Mouse (Mus musculus) forebrain, postnatal 0 days (tissue): ENCODE measurements around the gene Spg7. TPM values are rescaled to one million over a fixed set of nuclear protein-coding genes. Genes with fewer than 3 reads are reported as not detected.
"Not testable (repeated sequence)": the region's sequence is repeated elsewhere in the genome, so short reads cannot be mapped to it uniquely, and the experiment has no call there.

ENCODE experiments used
- ATAC-seq: fragments of 200-750 bp; cut with Nextera tagmentation; 2 replicates; pipeline ENCODE4 v1.8.0; 2017; ENCODE audit warnings: mild to moderate bottlenecking, moderate library complexity
- DNase-seq: peaks from one replicate; pipeline ENCODE4 v3.0.0-alpha.2; 2015
- H3K27ac ChIP-seq: fragments of 300-500 bp; sonication (generic); 2 replicates; pipeline ENCODE4 v1.5.1; 2014; ENCODE audit warnings: low read depth, mild to moderate bottlenecking, antibody characterized with exemption, low read length, moderate library complexity, mixed read lengths
- H3K27me3 ChIP-seq: fragments of 300-500 bp; sonication (generic); 2 replicates; pipeline ENCODE4 v1.6.1; 2014; ENCODE audit warnings: mild to moderate bottlenecking, low read length, mixed read lengths; ENCODE audit not compliant: insufficient read depth
- H3K36me3 ChIP-seq: fragments of 300-500 bp; sonication (generic); 2 replicates; pipeline ENCODE4 v1.6.1; 2014; ENCODE audit warnings: mild to moderate bottlenecking, moderate library complexity; ENCODE audit not compliant: insufficient read depth
- H3K4me1 ChIP-seq: fragments of 300-500 bp; sonication (generic); 2 replicates; pipeline ENCODE4 v1.6.1; 2014; ENCODE audit warnings: antibody characterized with exemption; ENCODE audit not compliant: insufficient read depth
- H3K4me2 ChIP-seq: fragments of 300-500 bp; sonication (generic); 2 replicates; pipeline ENCODE4 v1.6.1; 2014; ENCODE audit warnings: low read depth, mild to moderate bottlenecking, moderate library complexity
- H3K4me3 ChIP-seq: fragments of 300-500 bp; sonication (generic); 2 replicates; pipeline ENCODE4 v1.5.1; 2014; ENCODE audit warnings: low read depth, low read length, mixed read lengths
- H3K9ac ChIP-seq: fragments of 300-500 bp; sonication (generic); 2 replicates; pipeline ENCODE4 v1.6.1; 2014; ENCODE audit warnings: mild to moderate bottlenecking
- H3K9me3 ChIP-seq: fragments of 300-500 bp; sonication (generic); 2 replicates; pipeline ENCODE4 v1.6.1; 2016; ENCODE audit warnings: low read length
- CTCF ChIP-seq: sonication (generic); IDR thresholded peaks from 2 replicates; pipeline ENCODE4 v1.5.1; 2016; ENCODE audit warnings: antibody characterized with exemption, control low read depth, low read depth
- WGBS: fragments of 180-500 bp; shearing (Covaris S2); extraction: QIAGEN DNeasy Blood & Tissue Kit; methylation state at CpG from one replicate; pipeline ENCODE4 v1.1.7; 2014; 5-methylcytosine and 5-hydroxymethylcytosine counted together
- polyA plus RNA-seq: library from polyadenylated mRNA; unstranded; fragments of >200 nt; fragmentation: Nextera tagmentation; extraction: Ambion mirVana; gene quantifications from 2 replicates; pipeline ENCODE4 v1.2.1, GENCODE M21; 2015
- total RNA-seq: library from RNA; depleted of rRNA; stranded (reverse); fragments of >200 nt; gene quantifications from 2 replicates; pipeline ENCODE4 v1.2.3, GENCODE M21; 2014

The Spg7 gene
- total and polyA plus RNA-seq, 2 experiments from 2014 or later: 52.9 to 56.2 TPM

GRCm38 (mm10) chr8:123021259-123021658 lies 41.5 kb upstream of the Spg7 start:
- Histone ChIP-seq H3K27me3 (no peaks in the 10 kb centered on the region), H3K27ac (no peak overlapping the region), H3K4me1 (no peaks in the 10 kb centered on the region), H3K9me3 (no peaks in the 10 kb centered on the region), H3K4me3 (no peak overlapping the region), H3K4me2 (no peak overlapping the region), H3K36me3 (no peaks in the 10 kb centered on the region), H3K9ac (no peak overlapping the region)
- DNase-seq: no peak
- whole genome bisulfite sequencing: 65% methylated on average over 1 of the region's 1 CpGs
- TF ChIP-seq CTCF: no peak
- ATAC-seq: no peak

GRCm38 (mm10) chr8:123022727-123023126 lies 40.0 kb upstream of the Spg7 start:
- Histone ChIP-seq H3K4me1 (no peaks in the 10 kb centered on the region), H3K4me2 (no peak overlapping the region), H3K9me3 (no peaks in the 10 kb centered on the region), H3K36me3 (no peaks in the 10 kb centered on the region), H3K27me3 (no peaks in the 10 kb centered on the region), H3K9ac (no peak overlapping the region), H3K27ac (no peak overlapping the region), H3K4me3 (no peak overlapping the region)
- TF ChIP-seq CTCF: no peak
- DNase-seq (no peak), ATAC-seq (no peak)
- 83% methylated on average over 3 of the region's 3 CpGs for WGBS

GRCm38 (mm10) chr8:123024226-123024625 lies 38.5 kb upstream of the Spg7 start:
- Histone ChIP-seq H3K27ac (no peak overlapping the region), H3K27me3 (no peaks in the 10 kb centered on the region), H3K4me1 (no peaks in the 10 kb centered on the region), H3K4me3 (no peak overlapping the region), H3K4me2 (no peak overlapping the region), H3K9ac (no peak overlapping the region), H3K9me3 (no peaks in the 10 kb centered on the region), H3K36me3 (no peaks in the 10 kb centered on the region)
- ATAC-seq (no peak), DNase-seq (no peak)
- WGBS: 97% methylated on average over 2 of the region's 2 CpGs
- no peak for TF ChIP-seq CTCF

- 83% methylated on average over 3 of the region's 3 CpGs for WGBS
- no peaks in the 10 kb centered on the region for H3K4me1 ChIP-seq
- DNase-seq (no peak), ATAC-seq (no peak)
- no peak overlapping the region for H3K4me3 ChIP-seq
- no peaks in the 10 kb centered on the region for H3K9me3 ChIP-seq
- no peak overlapping the region for H3K27ac ChIP-seq
- no peaks in the 10 kb centered on the region for H3K27me3 ChIP-seq
- H3K36me3 ChIP-seq: no peaks in the 10 kb centered on the region
- no peak for TF ChIP-seq CTCF
- no peak overlapping the region for H3K9ac ChIP-seq
- H3K4me2 ChIP-seq: no peak overlapping the region
Measured at GRCm38 (mm10) chr8:123025951-123026351, 36.8 kb upstream of the Spg7 start.

- DNase-seq: no peak
- no peak overlapping the region for H3K4me2 ChIP-seq
- no peak overlapping the region for H3K9ac ChIP-seq
- H3K9me3 ChIP-seq: no peaks in the 10 kb centered on the region
- no peaks in the 10 kb centered on the region for H3K36me3 ChIP-seq
- H3K27ac ChIP-seq: no peak overlapping the region
- H3K4me1 ChIP-seq: no peaks in the 10 kb centered on the region
- no peaks in the 10 kb centered on the region for H3K27me3 ChIP-seq
- ATAC-seq: no peak
- no peak overlapping the region for H3K4me3 ChIP-seq
- TF ChIP-seq CTCF: no peak
- 83% methylated on average over 8 of the region's 8 CpGs for WGBS
Measured at GRCm38 (mm10) chr8:123027786-123028185, 35.0 kb upstream of the Spg7 start.

GRCm38 (mm10) chr8:123030091-123030490 lies 32.7 kb upstream of the Spg7 start:
- not testable (repeated sequence) for H3K36me3 ChIP-seq, H3K9ac ChIP-seq, H3K27ac ChIP-seq, H3K27me3 ChIP-seq, H3K4me3 ChIP-seq, H3K4me2 ChIP-seq, H3K9me3 ChIP-seq, DNase-seq, H3K4me1 ChIP-seq, ATAC-seq
- WGBS: 70% methylated on average over 5 of the region's 5 CpGs

GRCm38 (mm10) chr8:123031321-123031978 lies 31.3 kb upstream of the Spg7 start:
- TF ChIP-seq CTCF: no peak
- Histone ChIP-seq H3K4me2 (no peak overlapping the region), H3K4me1 (no peaks in the 10 kb centered on the region), H3K4me3 (no peak overlapping the region), H3K27me3 (no peaks in the 10 kb centered on the region), H3K27ac (no peak overlapping the region), H3K9ac (no peak overlapping the region), H3K36me3 (no peaks in the 10 kb centered on the region), H3K9me3 (no peaks in the 10 kb centered on the region)
- DNase-seq (no peak), ATAC-seq (no peak)
- 88% methylated on average over 7 of the region's 7 CpGs for WGBS
